Mouse (Mus musculus) heart, adult 2 months (tissue): ENCODE measurements around the gene Fermt2.

Experiments
- CTCF ChIP-seq: fragments of 200-600 bp; IDR thresholded peaks from 2 replicates; pipeline ENCODE4 v1.8.1; 2022; ENCODE audit warnings: antibody characterized with exemption, mild to moderate bottlenecking, moderate library complexity
- POLR2A ChIP-seq: fragments of 200-500 bp; IDR thresholded peaks from 2 replicates; pipeline ENCODE4 v1.6.1; 2011; ENCODE audit warnings: mild to moderate bottlenecking, low read depth, low read length, control low read depth; ENCODE audit not compliant: insufficient read depth

DNA sequence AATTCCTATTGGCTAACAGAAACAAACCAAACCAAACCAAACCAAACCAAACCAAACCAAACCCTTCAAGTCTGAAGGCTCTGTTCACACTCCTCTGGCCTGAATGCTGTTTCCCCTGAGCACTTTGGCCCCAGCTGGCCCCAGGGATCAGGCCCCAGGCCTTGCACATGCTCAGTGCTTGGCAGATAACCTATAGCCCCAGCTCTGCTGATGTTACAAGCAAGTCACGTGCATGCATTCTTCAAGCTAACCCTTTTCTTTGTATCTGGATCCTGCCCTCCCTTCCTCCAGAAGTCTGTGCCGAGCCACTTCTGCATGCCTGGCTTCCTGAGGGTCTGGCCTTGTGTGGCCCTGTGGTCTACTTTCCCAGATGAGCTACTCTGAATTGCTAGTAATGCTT is 78.8 kb downstream of the Fermt2 start:
- TF ChIP-seq POLR2A (no peak), CTCF (no peak)
